Mouse (Mus musculus) kidney, embryonic 16.5 days (tissue): ENCODE measurements at regions not wholly inside any gene's neighbourhood (a gene's known extent, or its start where the extent isn't known, plus 50 kb on each side); places are given as distances from the start of the nearest gene placed in this dataset.

Experiments used
- ATAC-seq: fragments of 200-750 bp; cut with Nextera tagmentation; 2 replicates; pipeline ENCODE4 v1.8.0; 2017; ENCODE audit warnings: moderate TSS enrichment; ENCODE audit not compliant: low FRiP score, low TSS enrichment
- H3K27ac ChIP-seq: fragments of 300-500 bp; sonication (generic); 2 replicates; pipeline ENCODE4 v1.5.1; 2014; ENCODE audit warnings: low read length
- H3K27me3 ChIP-seq: fragments of 300-500 bp; sonication (generic); 2 replicates; pipeline ENCODE4 v1.6.1; 2014; ENCODE audit warnings: low read length, control low read depth, mixed read lengths; ENCODE audit not compliant: insufficient read depth
- H3K36me3 ChIP-seq: fragments of 300-500 bp; sonication (generic); 2 replicates; pipeline ENCODE4 v1.6.1; 2014; ENCODE audit warnings: low read length, control low read depth, mixed read lengths; ENCODE audit not compliant: insufficient read depth
- H3K4me1 ChIP-seq: fragments of 300-500 bp; sonication (generic); 2 replicates; pipeline ENCODE4 v1.6.1; 2014; ENCODE audit warnings: low read length, control low read depth, mixed read lengths; ENCODE audit not compliant: insufficient read depth
- H3K4me2 ChIP-seq: fragments of 300-500 bp; sonication (generic); replicated peaks from 2 replicates; pipeline ENCODE4 v1.6.1; 2014; ENCODE audit warnings: low read depth, low read length
- H3K4me3 ChIP-seq: fragments of 300-500 bp; sonication (generic); 2 replicates; pipeline ENCODE4 v1.5.1; 2014; ENCODE audit warnings: mild to moderate bottlenecking, low read length
- H3K9ac ChIP-seq: fragments of 300-500 bp; sonication (generic); replicated peaks from 2 replicates; pipeline ENCODE4 v1.6.1; 2014; ENCODE audit warnings: low read length
- H3K9me3 ChIP-seq: fragments of 300-500 bp; sonication (generic); 2 replicates; pipeline ENCODE4 v1.6.1; 2016; ENCODE audit warnings: low read length, control low read depth
- WGBS: fragments of 180-500 bp; shearing (Covaris S2); extraction: QIAGEN DNeasy Blood & Tissue Kit; methylation state at CpG from one replicate; pipeline ENCODE4 v1.1.7; 2014; 5-methylcytosine and 5-hydroxymethylcytosine counted together

- H3K4me3 ChIP-seq = no peak overlapping the region
- H3K4me1 ChIP-seq = no peaks in the 10 kb centered on the region
- H3K9me3 ChIP-seq = no peaks in the 10 kb centered on the region
- no peak overlapping the region for H3K9ac ChIP-seq
- H3K27me3 ChIP-seq = no peaks in the 10 kb centered on the region
- no peak overlapping the region for H3K4me2 ChIP-seq
- H3K27ac ChIP-seq = no peak overlapping the region
- no peaks in the 10 kb centered on the region for H3K36me3 ChIP-seq
- no peak for ATAC-seq
- WGBS = 33% methylated on average over 3 of the region's 3 CpGs
Observed at GRCm38 (mm10) chr14:99674399-99674798, 375.9 kb downstream of the Klf5 start.

- ATAC-seq = no peak
- no peaks in the 10 kb centered on the region for H3K9me3 ChIP-seq
- no peaks in the 10 kb centered on the region for H3K27me3 ChIP-seq
- H3K36me3 ChIP-seq = no peaks in the 10 kb centered on the region
- no peak overlapping the region for H3K4me2 ChIP-seq
- WGBS = 82% methylated on average over 8 of the region's 8 CpGs
- no peak overlapping the region for H3K27ac ChIP-seq
- no peak overlapping the region for H3K9ac ChIP-seq
- H3K4me3 ChIP-seq = no peak overlapping the region
- H3K4me1 ChIP-seq = no peaks in the 10 kb centered on the region
Observed at GRCm38 (mm10) chr14:99687062-99687806, 388.7 kb downstream of the Klf5 start.

- Histone ChIP-seq H3K4me3 (no peak overlapping the region), H3K27me3 (no peaks in the 10 kb centered on the region), H3K9ac (no peak overlapping the region), H3K27ac (no peak overlapping the region), H3K4me2 (no peak overlapping the region), H3K4me1 (no peaks in the 10 kb centered on the region), H3K36me3 (no peaks in the 10 kb centered on the region), H3K9me3 (no peaks in the 10 kb centered on the region)
- WGBS = 83% methylated on average over 4 of the region's 4 CpGs
- ATAC-seq = no peak
Observed at GRCm38 (mm10) chr14:99688415-99688814, 389.9 kb downstream of the Klf5 start.

GRCm38 (mm10) chr14:99696301-99696700, 397.8 kb downstream of the Klf5 start:
- 93% methylated on average over 7 of the region's 7 CpGs for WGBS

GRCm38 (mm10) chr14:99699545-99699944, 401.1 kb downstream of the Klf5 start:
- H3K27ac ChIP-seq = no peak overlapping the region

More at GRCm38 (mm10) chr14:99696301-99696700, 397.8 kb downstream of the Klf5 start:
- Histone ChIP-seq H3K4me3 (no peak overlapping the region), H3K9me3 (no peaks in the 10 kb centered on the region), H3K27ac (no peak overlapping the region), H3K9ac (no peak overlapping the region), H3K36me3 (no peaks in the 10 kb centered on the region), H3K4me1 (no peaks in the 10 kb centered on the region), H3K4me2 (no peak overlapping the region), H3K27me3 (no peaks in the 10 kb centered on the region)
- ATAC-seq = no peak

GRCm38 (mm10) chr14:99706004-99706403, 407.5 kb downstream of the Klf5 start:
- Histone ChIP-seq H3K27ac (no peak overlapping the region), H3K4me1 (no peaks in the 10 kb centered on the region), H3K36me3 (no peaks in the 10 kb centered on the region), H3K9ac (no peak overlapping the region), H3K27me3 (no peaks in the 10 kb centered on the region), H3K4me3 (no peak overlapping the region), H3K9me3 (no peaks in the 10 kb centered on the region), H3K4me2 (no peak overlapping the region)
- 65% methylated on average over 10 of the region's 10 CpGs for WGBS
- ATAC-seq = no peak

More at GRCm38 (mm10) chr14:99699545-99699944, 401.1 kb downstream of the Klf5 start:
- Histone ChIP-seq H3K9ac (no peak overlapping the region), H3K36me3 (no peaks in the 10 kb centered on the region), H3K9me3 (no peaks in the 10 kb centered on the region), H3K27me3 (no peaks in the 10 kb centered on the region), H3K4me3 (no peak overlapping the region), H3K4me2 (no peak overlapping the region), H3K4me1 (no peaks in the 10 kb centered on the region)
- 79% methylated on average over 2 of the region's 2 CpGs for WGBS
- ATAC-seq = no peak

- 74% methylated on average over 2 of the region's 2 CpGs for WGBS
Observed at GRCm38 (mm10) chr14:99708066-99708465, 409.6 kb downstream of the Klf5 start.

GRCm38 (mm10) chr14:99709764-99710163, 411.3 kb downstream of the Klf5 start:
- Histone ChIP-seq H3K4me3 (no peak overlapping the region), H3K36me3 (no peaks in the 10 kb centered on the region), H3K27me3 (no peaks in the 10 kb centered on the region), H3K4me1 (no peaks in the 10 kb centered on the region), H3K9me3 (no peaks in the 10 kb centered on the region), H3K9ac (no peak overlapping the region), H3K27ac (no peak overlapping the region), H3K4me2 (no peak overlapping the region)
- ATAC-seq = no peak
- WGBS = 44% methylated on average over 2 of the region's 2 CpGs

More at GRCm38 (mm10) chr14:99708066-99708465, 409.6 kb downstream of the Klf5 start:
- Histone ChIP-seq H3K27ac (no peak overlapping the region), H3K4me3 (no peak overlapping the region), H3K27me3 (no peaks in the 10 kb centered on the region), H3K4me2 (no peak overlapping the region), H3K9ac (no peak overlapping the region), H3K4me1 (no peaks in the 10 kb centered on the region), H3K36me3 (no peaks in the 10 kb centered on the region), H3K9me3 (no peaks in the 10 kb centered on the region)
- no peak for ATAC-seq

GRCm38 (mm10) chr14:99710656-99711177, 412.2 kb downstream of the Klf5 start:
- Histone ChIP-seq H3K4me3 (no peak overlapping the region), H3K27ac (no peak overlapping the region), H3K4me1 (no peaks in the 10 kb centered on the region), H3K27me3 (no peaks in the 10 kb centered on the region), H3K9ac (no peak overlapping the region), H3K9me3 (no peaks in the 10 kb centered on the region), H3K4me2 (no peak overlapping the region), H3K36me3 (no peaks in the 10 kb centered on the region)
- WGBS = 78% methylated on average over 12 of the region's 12 CpGs
- ATAC-seq = no peak

- WGBS = 70% methylated on average over 7 of the region's 7 CpGs
- Histone ChIP-seq H3K27ac (no peak overlapping the region), H3K4me2 (no peak overlapping the region), H3K4me3 (no peak overlapping the region), H3K9me3 (no peaks in the 10 kb centered on the region), H3K4me1 (no peaks in the 10 kb centered on the region), H3K36me3 (no peaks in the 10 kb centered on the region), H3K27me3 (no peaks in the 10 kb centered on the region), H3K9ac (no peak overlapping the region)
- ATAC-seq = no peak
Observed at GRCm38 (mm10) chr14:99712624-99713023, 414.1 kb downstream of the Klf5 start.
